Mouse (Mus musculus) testis, adult 2 months (tissue): ENCODE data around the gene Psmd2. TPM values are rescaled to one million over a fixed set of nuclear protein-coding genes. Genes with fewer than 3 reads are reported as not detected.

ENCODE experiments used
- H3K27ac ChIP-seq: fragments of 200-500 bp; 2 replicates; pipeline ENCODE4 v1.5.1; 2012; ENCODE audit warnings: low read depth, low read length; ENCODE audit not compliant: control insufficient read depth, insufficient read depth
- H3K27me3 ChIP-seq: fragments of 200-500 bp; 2 replicates; pipeline ENCODE4 v1.6.1; 2012; ENCODE audit warnings: mild to moderate bottlenecking, low read length, moderate library complexity; ENCODE audit not compliant: control insufficient read depth, insufficient read depth
- H3K36me3 ChIP-seq: fragments of 200-500 bp; 2 replicates; pipeline ENCODE4 v1.6.1; 2012; ENCODE audit warnings: mild to moderate bottlenecking, low read length; ENCODE audit not compliant: control insufficient read depth, insufficient read depth
- H3K4me1 ChIP-seq: fragments of 200-500 bp; 2 replicates; pipeline ENCODE4 v1.6.1; 2012; ENCODE audit warnings: low read length; ENCODE audit not compliant: control insufficient read depth, insufficient read depth
- H3K4me3 ChIP-seq: fragments of 200-500 bp; 2 replicates; pipeline ENCODE4 v1.5.1; 2012; ENCODE audit warnings: low read depth, mild to moderate bottlenecking, low read length, moderate library complexity, mixed read lengths; ENCODE audit not compliant: control insufficient read depth
- CTCF ChIP-seq: fragments of 200-500 bp; IDR thresholded peaks from 2 replicates; pipeline ENCODE4 v1.5.1; 2012; ENCODE audit warnings: low read depth, mild to moderate bottlenecking, inconsistent platforms, low read length, moderate library complexity; ENCODE audit not compliant: control insufficient read depth, insufficient read depth, insufficient replicate concordance
- POLR2A ChIP-seq: fragments of 200-500 bp; IDR thresholded peaks from 2 replicates; pipeline ENCODE4 v1.6.1; 2012; ENCODE audit warnings: low read depth, mild to moderate bottlenecking, inconsistent platforms, low read length, moderate library complexity; ENCODE audit not compliant: control insufficient read depth
- polyA plus RNA-seq: library from polyadenylated mRNA; depleted of rRNA; stranded (reverse); fragments of >200 nt; gene quantifications from 2 replicates; pipeline ENCODE4 v1.2.3, GENCODE M21; 2012

Gene Psmd2
- polyA plus RNA-seq, 1 experiment = 287 TPM

- peak overlapping the region; percentile 95 for H3K4me3 ChIP-seq
- TF ChIP-seq POLR2A = peak; percentile 73
- no peak for TF ChIP-seq CTCF
- H3K27ac ChIP-seq = peak overlapping the region; percentile 60
- H3K36me3 ChIP-seq = no peaks in the 10 kb centered on the region; the same call in 1 of the 2 replicates
- no peaks in the 10 kb centered on the region for H3K27me3 ChIP-seq
- H3K4me1 ChIP-seq = peaks cover 21% of the 10 kb centered on the region
Observed at GRCm38 (mm10) chr16:20695622-20696323, 44.3 kb downstream of the Psmd2 start.

- Histone ChIP-seq H3K27me3 (no peaks in the 10 kb centered on the region), H3K27ac (no peak overlapping the region), H3K4me1 (peaks cover 18% of the 10 kb centered on the region)
Observed at GRCm38 (mm10) chr16:20699266-20699665, 47.8 kb downstream of the Psmd2 start.

GRCm38 (mm10) chr16:20700036-20700435 lies 48.6 kb downstream of the Psmd2 start:
- H3K4me3 ChIP-seq = no peak overlapping the region
- TF ChIP-seq CTCF = no peak
- no peak for TF ChIP-seq POLR2A
- no peaks in the 10 kb centered on the region; the same call in 1 of the 2 replicates for H3K36me3 ChIP-seq
- H3K4me1 ChIP-seq = peaks cover 10% of the 10 kb centered on the region
- no peaks in the 10 kb centered on the region for H3K27me3 ChIP-seq
- no peak overlapping the region for H3K27ac ChIP-seq

More at GRCm38 (mm10) chr16:20699266-20699665, 47.8 kb downstream of the Psmd2 start:
- Histone ChIP-seq H3K36me3 (no peaks in the 10 kb centered on the region; the same call in 1 of the 2 replicates), H3K4me3 (no peak overlapping the region)
- TF ChIP-seq CTCF = no peak
- TF ChIP-seq POLR2A = no peak

- Histone ChIP-seq H3K36me3 (no peaks in the 10 kb centered on the region; the same call in 1 of the 2 replicates), H3K27ac (no peak overlapping the region), H3K4me1 (peaks cover 7% of the 10 kb centered on the region), H3K4me3 (no peak overlapping the region), H3K27me3 (no peaks in the 10 kb centered on the region)
- no peak for TF ChIP-seq CTCF
- no peak for TF ChIP-seq POLR2A
Observed at GRCm38 (mm10) chr16:20701316-20701715, 49.9 kb downstream of the Psmd2 start.

GRCm38 (mm10) chr16:20701729-20702521 lies 50.5 kb downstream of the Psmd2 start:
- no peak for TF ChIP-seq POLR2A
- no peak for TF ChIP-seq CTCF
- H3K4me1 ChIP-seq = peaks cover 7% of the 10 kb centered on the region
- H3K27me3 ChIP-seq = no peaks in the 10 kb centered on the region
- no peak overlapping the region for H3K4me3 ChIP-seq
- H3K36me3 ChIP-seq = no peaks in the 10 kb centered on the region; the same call in 1 of the 2 replicates
- no peak overlapping the region for H3K27ac ChIP-seq

- no peaks in the 10 kb centered on the region; the same call in 1 of the 2 replicates for H3K36me3 ChIP-seq
- peak; percentile 39; the same call in 1 of the 2 replicates for TF ChIP-seq CTCF
- TF ChIP-seq POLR2A = no peak
- no peak overlapping the region for H3K27ac ChIP-seq
- no peaks in the 10 kb centered on the region for H3K27me3 ChIP-seq
- H3K4me1 ChIP-seq = peaks cover 9% of the 10 kb centered on the region
- H3K4me3 ChIP-seq = no peak overlapping the region
Observed at GRCm38 (mm10) chr16:20702522-20702893, 51.1 kb downstream of the Psmd2 start.

- H3K36me3 ChIP-seq = no peaks in the 10 kb centered on the region; the same call in 1 of the 2 replicates
- TF ChIP-seq POLR2A (no peak), CTCF (no peak)
- no peaks in the 10 kb centered on the region for H3K27me3 ChIP-seq
- H3K4me3 ChIP-seq = no peak overlapping the region
- peaks cover 9% of the 10 kb centered on the region for H3K4me1 ChIP-seq
- H3K27ac ChIP-seq = no peak overlapping the region
Observed at GRCm38 (mm10) chr16:20703071-20703470, 51.6 kb downstream of the Psmd2 start.
